Mouse (Mus musculus): Measurements from ENCODE around the gene Krba1.

Gene Krba1

DNA sequence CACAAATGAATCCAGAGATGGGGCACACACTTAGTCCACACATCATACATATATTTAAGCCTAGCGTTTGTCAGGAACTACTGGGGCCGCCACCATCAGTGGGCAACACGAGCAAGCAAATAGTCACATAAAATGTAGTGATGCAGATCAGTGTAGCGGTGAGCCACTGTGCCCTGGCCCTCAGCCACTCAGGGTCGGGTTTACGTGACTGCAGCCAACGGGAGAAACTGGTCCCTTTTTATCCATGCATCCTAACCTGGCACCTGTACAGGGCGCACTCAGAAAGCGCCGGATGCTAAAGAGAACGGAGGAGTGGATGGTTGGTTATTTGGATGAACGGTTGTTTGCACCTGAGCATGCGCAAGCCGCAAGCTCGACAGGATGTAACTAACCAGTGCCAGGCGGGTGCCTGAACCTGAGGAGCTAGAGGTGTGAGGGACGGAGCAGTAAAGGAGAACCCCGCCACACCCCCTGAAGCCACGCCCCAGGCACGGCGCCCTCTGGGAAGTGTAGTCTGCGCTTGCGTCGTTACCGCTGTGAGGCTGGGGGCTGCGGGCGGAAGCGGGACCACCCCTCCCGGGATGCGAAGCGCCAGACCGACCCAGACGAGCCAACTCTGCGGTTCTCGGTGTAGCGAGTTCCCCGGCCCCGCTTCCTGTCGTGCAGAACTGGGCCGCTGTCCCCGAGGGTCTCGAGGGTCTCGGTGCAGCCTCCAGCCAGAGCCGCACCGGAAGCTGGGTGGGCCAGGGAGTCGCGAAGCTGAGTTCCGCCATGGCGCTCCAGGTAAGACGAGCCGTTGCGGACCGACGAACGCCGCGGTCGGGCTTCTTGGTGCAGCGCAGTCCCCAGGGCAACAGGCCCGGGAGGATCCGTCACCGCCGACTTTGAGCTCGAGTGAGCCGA is at the start of gene Krba1:
Gene Krba1 (plus strand): TSS at position 482 of the 903 bp plus-strand sequence.
- peak; percentile 72 for DNase-seq (ENCODE audit: low read depth, low spot score)

DNA sequence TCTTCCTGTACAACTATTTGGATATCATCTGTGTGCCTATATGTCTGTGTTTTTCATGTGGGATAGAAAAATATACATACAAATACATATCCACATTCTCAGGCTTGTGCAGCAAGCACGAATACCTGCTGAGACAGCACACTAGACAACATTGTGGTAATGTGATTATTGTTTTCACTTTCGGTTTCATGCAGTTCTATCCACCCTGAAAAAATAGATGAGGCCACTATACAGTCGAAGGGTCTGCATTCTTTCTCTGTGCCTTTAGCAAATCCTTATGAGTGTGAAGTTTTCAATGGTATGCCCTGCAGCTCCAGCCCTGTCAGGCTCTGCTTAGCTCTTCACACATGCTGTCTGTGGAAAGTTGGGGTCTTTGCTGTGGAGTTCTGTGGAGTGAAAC is 36.5 kb upstream of the Krba1 start:
- DNase-seq (ENCODE audit: low read depth, low spot score), result no peak

DNA sequence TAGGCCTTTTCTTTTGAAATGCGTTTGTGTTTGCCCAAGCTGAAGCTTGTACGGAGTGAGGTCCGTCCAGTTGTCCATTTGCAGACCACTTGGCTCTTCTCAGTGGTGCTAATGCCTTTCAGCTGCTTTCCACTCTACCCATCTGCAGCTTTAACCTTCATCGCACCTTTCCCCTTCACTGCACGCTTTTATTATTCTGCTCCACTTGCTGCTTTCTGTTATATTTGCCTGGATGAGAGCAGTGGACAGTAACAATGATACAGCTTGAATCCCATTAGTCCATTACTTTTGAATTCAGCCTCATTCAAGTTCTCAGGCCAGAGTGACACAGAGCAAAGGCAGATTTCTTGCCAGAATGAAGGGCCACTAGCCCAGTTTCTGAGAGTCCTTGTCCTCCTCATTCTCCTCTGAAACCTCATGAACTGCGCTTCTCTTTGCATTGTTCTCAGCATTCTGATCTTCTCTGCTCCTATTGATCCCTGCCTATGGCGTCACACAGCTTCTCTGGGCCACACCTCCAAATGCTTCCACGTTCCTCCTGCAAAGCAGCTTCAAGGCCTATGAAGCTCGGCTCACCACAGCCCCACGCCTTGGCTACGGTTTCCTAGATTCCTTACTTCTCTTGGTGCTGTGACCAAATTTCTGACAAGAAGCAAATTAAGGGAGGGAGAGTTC is 28.9 kb upstream of the Krba1 start:
- no peak for DNase-seq (ENCODE audit: low read depth, low spot score)

- DNase-seq (ENCODE audit: low read depth, low spot score), result no peak
Measured at GRCm38 (mm10) chr6:48388221-48388620, 7.2 kb upstream of the Krba1 start.

- no peak for DNase-seq (ENCODE audit: low read depth, low spot score)
Measured at GRCm38 (mm10) chr6:48393811-48394210, 1.6 kb upstream of the Krba1 start.

DNA sequence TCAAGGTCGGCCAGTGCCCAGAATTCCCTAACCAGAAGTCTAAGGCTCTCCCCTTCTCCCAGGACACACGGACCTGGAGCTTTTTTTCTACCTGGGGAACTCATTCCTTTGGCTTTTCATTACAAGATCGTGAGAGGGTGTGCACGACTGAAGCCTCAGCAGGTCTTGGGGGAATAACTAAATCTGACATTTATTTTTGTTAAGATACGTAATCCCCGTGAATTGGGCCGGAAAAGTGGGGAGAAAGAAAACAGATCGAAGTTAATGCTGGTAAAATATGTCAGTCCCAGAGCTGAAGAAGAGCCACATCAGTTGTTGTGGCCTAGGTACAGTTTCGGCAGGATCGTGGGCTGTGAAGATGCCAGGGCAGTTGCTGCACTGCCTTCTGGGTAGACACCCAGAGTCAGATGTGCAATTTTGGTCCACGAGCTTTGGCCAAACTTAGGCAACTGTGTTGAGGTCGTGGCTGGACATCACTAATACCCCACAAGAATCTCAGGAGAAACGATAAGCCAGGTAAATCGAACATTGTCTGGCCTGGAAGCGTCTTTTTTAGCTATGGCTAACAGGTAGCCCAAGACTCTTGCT is 716 bp downstream of the Krba1 start:
- no peak for DNase-seq (ENCODE audit: low read depth, low spot score)

- DNase-seq (ENCODE audit: low read depth, low spot score), result no peak
Measured at GRCm38 (mm10) chr6:48396686-48397085, 1.3 kb downstream of the Krba1 start.

DNA sequence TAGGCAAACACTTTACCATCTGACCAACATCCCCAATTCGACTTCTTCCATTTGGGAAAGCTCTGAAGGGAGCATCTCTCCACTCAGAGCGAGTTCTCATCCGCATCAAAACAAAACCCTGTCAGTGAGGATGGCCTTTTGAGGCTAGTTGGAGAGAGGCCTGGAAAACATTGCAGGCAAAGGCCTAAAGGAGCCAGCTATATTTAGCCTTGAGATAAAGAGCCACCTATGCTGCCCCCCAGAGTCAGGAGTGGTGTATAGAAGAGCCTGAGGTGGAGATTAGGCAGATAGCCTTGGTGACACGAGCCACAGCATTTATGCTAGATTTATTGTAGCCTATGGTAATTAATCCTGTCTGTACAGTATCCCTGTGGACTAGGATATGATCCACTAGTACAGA is 1.9 kb downstream of the Krba1 start:
- no peak for DNase-seq (ENCODE audit: low read depth, low spot score)

- no peak for DNase-seq (ENCODE audit: low read depth, low spot score)
Measured at GRCm38 (mm10) chr6:48399906-48400305, 4.5 kb downstream of the Krba1 start.

DNA sequence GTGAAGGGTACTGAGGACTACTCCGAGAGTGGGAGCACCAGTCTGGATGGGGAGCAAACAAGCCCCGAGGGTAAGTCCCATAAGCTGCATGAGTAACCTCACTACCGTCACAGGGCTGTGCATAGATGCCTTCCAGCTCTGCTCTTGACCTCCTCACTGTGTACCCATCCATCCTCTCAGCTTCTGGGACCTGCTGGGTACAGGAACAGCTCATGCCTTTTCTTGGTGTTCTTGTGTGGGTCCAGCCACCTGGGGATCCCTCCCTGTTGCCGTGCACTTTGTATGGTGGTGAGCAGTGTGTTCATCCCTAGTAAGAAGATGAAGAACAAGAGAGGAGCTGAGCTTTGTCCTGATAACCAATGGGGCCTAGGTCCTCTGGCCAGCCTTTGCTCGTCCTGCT is 8.7 kb downstream of the Krba1 start:
- DNase-seq (ENCODE audit: low read depth, low spot score), result no peak

GRCm38 (mm10) chr6:48409726-48410343 is 14.4 kb downstream of the Krba1 start:
- DNase-seq (ENCODE audit: low read depth, low spot score), result no peak

GRCm38 (mm10) chr6:48410551-48410950 is 15.2 kb downstream of the Krba1 start:
- no peak for DNase-seq (ENCODE audit: low read depth, low spot score)

DNA sequence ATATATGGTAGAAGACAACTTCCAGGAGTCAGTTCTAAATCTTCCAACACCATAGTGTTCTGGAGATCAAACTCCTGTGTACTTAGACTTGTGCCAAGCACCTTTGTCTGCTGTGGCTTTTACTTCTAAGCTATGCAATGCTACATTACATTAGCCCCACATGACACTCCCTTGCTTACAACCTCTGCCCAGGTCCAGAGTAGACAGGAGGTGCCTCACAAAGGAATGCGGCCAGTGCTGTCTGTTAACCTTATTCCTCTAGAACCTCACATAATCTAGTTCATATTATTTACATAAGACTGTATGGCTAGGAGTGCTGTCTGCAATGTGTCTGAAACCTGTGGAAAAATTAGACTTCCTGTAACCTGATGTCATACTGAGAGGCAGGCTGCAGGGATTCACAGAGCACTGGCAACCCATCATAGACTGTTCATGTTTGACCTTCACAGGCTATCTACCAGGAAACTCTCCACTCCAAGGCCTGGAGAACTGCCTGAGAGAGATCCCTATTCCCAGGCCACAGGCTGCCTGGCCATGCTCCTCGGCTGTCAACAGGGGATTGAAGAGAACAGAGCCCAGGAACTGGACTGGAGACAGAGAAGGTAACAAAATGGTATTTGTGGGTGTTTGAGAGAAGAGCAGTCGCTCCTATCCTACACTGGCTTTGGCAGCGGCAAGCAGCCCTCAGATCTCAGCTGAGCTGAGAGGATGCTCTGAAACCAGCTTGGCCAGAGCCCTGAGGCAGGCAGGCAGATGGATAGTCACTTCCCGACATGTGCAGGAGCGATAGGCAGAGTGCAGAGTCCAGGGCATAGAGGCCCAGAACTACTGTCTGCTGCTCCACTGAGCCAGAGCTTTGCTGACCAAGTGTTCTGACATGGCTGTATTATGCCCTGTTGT is 16.1 kb downstream of the Krba1 start:
- no peak for DNase-seq (ENCODE audit: low read depth, low spot score)

GRCm38 (mm10) chr6:48412147-48412546 is 16.8 kb downstream of the Krba1 start:
- DNase-seq (ENCODE audit: low read depth, low spot score), result no peak

DNA sequence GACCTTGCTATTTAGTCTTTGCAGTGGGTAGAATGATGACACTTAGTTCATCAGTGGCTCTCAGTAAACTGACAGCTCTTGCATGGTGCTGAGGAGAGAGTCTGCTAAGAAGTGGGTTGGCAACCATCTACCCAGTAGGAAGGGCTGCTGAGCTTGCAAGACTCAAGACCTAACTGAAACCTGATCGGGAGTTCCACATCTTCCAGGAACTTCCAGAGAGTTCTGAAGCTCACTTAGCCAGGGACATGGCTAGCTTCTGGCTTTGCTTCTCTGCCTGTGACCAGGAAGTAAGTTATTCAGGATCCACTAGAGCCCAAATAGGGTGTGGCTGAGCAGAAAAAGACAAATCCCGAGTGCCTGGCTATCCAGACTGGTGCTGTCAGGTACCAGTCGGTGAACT is 17.3 kb downstream of the Krba1 start:
- no peak for DNase-seq (ENCODE audit: low read depth, low spot score)

DNA sequence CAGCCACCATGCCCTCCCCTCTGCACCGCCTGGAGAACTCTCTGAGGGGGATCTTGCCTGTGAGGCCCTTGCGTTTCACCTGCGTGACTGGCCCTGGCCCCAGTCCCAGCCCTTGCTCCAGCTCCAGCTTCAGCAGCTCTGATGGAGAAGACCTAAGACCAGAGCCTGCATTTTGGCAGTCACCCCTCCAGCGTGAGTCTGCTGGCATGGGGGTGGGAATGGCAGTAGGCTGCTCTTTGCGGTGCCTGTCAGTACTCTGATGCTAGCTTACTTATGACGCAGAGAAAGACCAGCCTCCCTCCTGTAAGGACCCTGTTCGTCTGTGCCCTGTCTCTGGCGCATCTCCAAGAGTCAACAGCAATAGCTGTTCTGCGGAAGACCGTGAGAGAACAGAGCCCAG is 17.7 kb downstream of the Krba1 start:
- DNase-seq (ENCODE audit: low read depth, low spot score), result no peak

DNA sequence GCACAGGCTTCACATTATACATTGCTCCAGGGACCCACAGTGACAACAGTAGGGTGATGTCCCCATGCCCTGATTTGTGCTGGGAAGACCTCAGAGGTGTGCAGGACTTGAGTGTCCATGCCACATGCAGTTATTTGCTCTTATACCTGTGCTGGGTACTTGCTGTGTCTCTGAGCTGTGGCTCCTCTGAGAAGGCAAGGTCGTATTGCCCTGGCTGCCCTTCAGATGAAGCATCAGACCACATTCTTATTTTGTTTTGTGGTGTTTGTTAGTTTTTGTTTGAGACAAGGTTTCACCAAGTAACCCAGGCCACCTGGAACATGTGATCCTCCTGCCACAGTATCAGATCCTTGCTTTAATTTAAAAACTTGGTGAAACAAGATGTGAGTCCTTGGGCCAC is 19.5 kb downstream of the Krba1 start:
- no peak for DNase-seq (ENCODE audit: low read depth, low spot score)

- no peak for DNase-seq (ENCODE audit: low read depth, low spot score)
Measured at GRCm38 (mm10) chr6:48415636-48416035, 20.2 kb downstream of the Krba1 start.

DNA sequence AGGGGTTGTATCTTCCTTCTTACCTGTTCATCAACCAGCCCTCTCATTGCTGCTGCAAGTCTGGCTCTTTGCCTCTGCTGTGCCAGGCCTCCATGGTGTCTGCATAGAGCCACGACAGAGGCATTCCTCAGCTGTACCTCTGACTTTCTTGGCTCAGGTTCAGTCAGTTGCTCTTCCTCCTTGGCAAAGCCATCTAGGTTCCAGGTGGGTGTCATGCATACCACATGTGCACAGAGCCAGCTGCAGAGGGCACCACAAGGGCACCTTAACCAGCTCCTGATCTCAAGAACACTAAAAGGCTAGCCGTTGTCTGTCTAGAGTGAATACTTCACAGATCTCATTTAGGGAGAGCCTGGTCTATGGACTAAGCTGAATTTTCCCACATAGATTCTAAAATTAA is 21.1 kb downstream of the Krba1 start:
- no peak for DNase-seq (ENCODE audit: low read depth, low spot score)

- no peak for DNase-seq (ENCODE audit: low read depth, low spot score)
Measured at GRCm38 (mm10) chr6:48420647-48421046, 25.3 kb downstream of the Krba1 start.

- DNase-seq (ENCODE audit: low read depth, low spot score), result no peak
Measured at GRCm38 (mm10) chr6:48423336-48423735, 27.9 kb downstream of the Krba1 start.

All from embryo, embryonic 11.5 days (tissue).